Mouse (Mus musculus) olfactory bulb, adult 2 months (tissue): ENCODE measurements around the gene Dupd1. TPM values are rescaled to one million over a fixed set of nuclear protein-coding genes. Genes with fewer than 3 reads are reported as not detected.

Source experiments
- H3K27ac ChIP-seq: fragments of 200-500 bp; 2 replicates; pipeline ENCODE4 v1.5.1; 2012; ENCODE audit warnings: low read depth, low read length; ENCODE audit not compliant: insufficient read depth
- H3K4me1 ChIP-seq: fragments of 200-500 bp; 2 replicates; pipeline ENCODE4 v1.6.1; 2012; ENCODE audit warnings: low read length; ENCODE audit not compliant: control insufficient read depth, insufficient read depth
- H3K4me3 ChIP-seq: fragments of 200-500 bp; 2 replicates; pipeline ENCODE4 v1.5.1; 2012; ENCODE audit warnings: mild to moderate bottlenecking, low read depth, low read length, moderate library complexity; ENCODE audit not compliant: insufficient read depth
- CTCF ChIP-seq: fragments of 200-500 bp; IDR thresholded peaks from 2 replicates; pipeline ENCODE4 v1.5.1; 2012; ENCODE audit warnings: low read depth, mild to moderate bottlenecking, low read length, moderate library complexity; ENCODE audit not compliant: insufficient read depth
- POLR2A ChIP-seq: fragments of 200-500 bp; IDR thresholded peaks from 2 replicates; pipeline ENCODE4 v1.6.1; 2012; ENCODE audit warnings: mild to moderate bottlenecking, low read depth, low read length, moderate library complexity; ENCODE audit not compliant: insufficient read depth
- WGBS: fragments of 180-500 bp; shearing (Covaris S2); methylation state at CpG from one replicate; pipeline ENCODE4 v1.1.7; 2018; 5-methylcytosine and 5-hydroxymethylcytosine counted together
- polyA plus RNA-seq: library from polyadenylated mRNA; stranded (reverse); fragments of >200 nt; gene quantifications from 2 replicates; pipeline ENCODE4 v1.2.4, GENCODE M21; 2012; ENCODE audit warnings: low replicate concordance; ENCODE audit not compliant: missing spikeins, insufficient read depth, insufficient read length

Dupd1 gene
- polyA plus RNA-seq, 1 experiment: not detected

- 48% methylated on average over 11 of the region's 11 CpGs for WGBS
- peaks cover 30% of the 10 kb centered on the region for H3K4me1 ChIP-seq
- H3K4me3 ChIP-seq: no peak overlapping the region
- TF ChIP-seq POLR2A (no peak), CTCF (no peak)
- peak overlapping the region; percentile 48 for H3K27ac ChIP-seq
Measured at GRCm38 (mm10) chr14:21669633-21670421, 44.5 kb downstream of the Dupd1 start.

- TF ChIP-seq CTCF: no peak
- no peak for TF ChIP-seq POLR2A
- Histone ChIP-seq H3K4me1 (peaks cover 28% of the 10 kb centered on the region), H3K4me3 (no peak overlapping the region), H3K27ac (peak overlapping the region; percentile 29)
- WGBS: 85% methylated on average over 11 of the region's 11 CpGs
Measured at GRCm38 (mm10) chr14:21669218-21669617, 45.2 kb downstream of the Dupd1 start.

GRCm38 (mm10) chr14:21662465-21663142 lies 51.8 kb downstream of the Dupd1 start:
- Histone ChIP-seq H3K27ac (no peak overlapping the region), H3K4me3 (no peak overlapping the region), H3K4me1 (peaks cover 16% of the 10 kb centered on the region)
- TF ChIP-seq CTCF (no peak), POLR2A (no peak)
- 58% methylated on average over 8 of the region's 8 CpGs for WGBS

- Histone ChIP-seq H3K4me1 (peaks cover 18% of the 10 kb centered on the region), H3K27ac (no peak overlapping the region), H3K4me3 (no peak overlapping the region)
- 8% methylated on average over 5 of the region's 5 CpGs for WGBS
- TF ChIP-seq POLR2A (no peak), CTCF (peak; percentile 47; the same call in 1 of the 2 replicates)
Measured at GRCm38 (mm10) chr14:21659652-21660051, 54.7 kb downstream of the Dupd1 start.

GRCm38 (mm10) chr14:21659155-21659554 lies 55.2 kb downstream of the Dupd1 start:
- TF ChIP-seq CTCF: no peak
- TF ChIP-seq POLR2A: no peak
- Histone ChIP-seq H3K27ac (peak overlapping the region; percentile 5; the same call in 1 of the 2 replicates), H3K4me3 (no peak overlapping the region), H3K4me1 (peaks cover 23% of the 10 kb centered on the region)
- 44% methylated on average over 13 of the region's 13 CpGs for WGBS

GRCm38 (mm10) chr14:21653813-21654212 lies 60.6 kb downstream of the Dupd1 start:
- no peak overlapping the region for H3K27ac ChIP-seq
- peaks cover 19% of the 10 kb centered on the region for H3K4me1 ChIP-seq
- TF ChIP-seq POLR2A (no peak), CTCF (no peak)
- H3K4me3 ChIP-seq: no peak overlapping the region
- WGBS: 57% methylated on average over 2 of the region's 2 CpGs

GRCm38 (mm10) chr14:21640806-21641435 lies 73.5 kb downstream of the Dupd1 start:
- TF ChIP-seq POLR2A: no peak
- no peak for TF ChIP-seq CTCF
- WGBS: 53% methylated on average over 4 of the region's 4 CpGs
- no peak overlapping the region for H3K4me3 ChIP-seq
- peaks cover 11% of the 10 kb centered on the region for H3K4me1 ChIP-seq
- H3K27ac ChIP-seq: 0 out of 2 replicates have a peak overlapping the region, but pooled peaks have one; percentile 2

- TF ChIP-seq POLR2A (no peak), CTCF (no peak)
- 36% methylated on average over 6 of the region's 6 CpGs for whole genome bisulfite sequencing
- peaks cover 19% of the 10 kb centered on the region for H3K4me1 ChIP-seq
- H3K4me3 ChIP-seq: no peak overlapping the region
- H3K27ac ChIP-seq: no peak overlapping the region
Measured at GRCm38 (mm10) chr14:21636548-21636947, 77.8 kb downstream of the Dupd1 start.
